Mouse (Mus musculus) skeletal muscle tissue, postnatal 0 days (tissue): ENCODE data around the gene Rasgrf1. TPM values are rescaled to one million over a fixed set of nuclear protein-coding genes. Genes with fewer than 3 reads are reported as not detected.

Source experiments
- polyA plus RNA-seq: library from polyadenylated mRNA; unstranded; fragments of >200 nt; fragmentation: Nextera tagmentation; extraction: Ambion mirVana; gene quantifications from 2 replicates; pipeline ENCODE4 v1.2.1, GENCODE M21; 2015

Gene Rasgrf1
- polyA plus RNA-seq: 0.07 TPM in 1 of 2 replicates, not detected in the other

GRCm38 (mm10) chr9:89909131-89910010 lies at the start of gene Rasgrf1:
Rasgrf1 (plus strand) TSS chr9:89909908.

DNA sequence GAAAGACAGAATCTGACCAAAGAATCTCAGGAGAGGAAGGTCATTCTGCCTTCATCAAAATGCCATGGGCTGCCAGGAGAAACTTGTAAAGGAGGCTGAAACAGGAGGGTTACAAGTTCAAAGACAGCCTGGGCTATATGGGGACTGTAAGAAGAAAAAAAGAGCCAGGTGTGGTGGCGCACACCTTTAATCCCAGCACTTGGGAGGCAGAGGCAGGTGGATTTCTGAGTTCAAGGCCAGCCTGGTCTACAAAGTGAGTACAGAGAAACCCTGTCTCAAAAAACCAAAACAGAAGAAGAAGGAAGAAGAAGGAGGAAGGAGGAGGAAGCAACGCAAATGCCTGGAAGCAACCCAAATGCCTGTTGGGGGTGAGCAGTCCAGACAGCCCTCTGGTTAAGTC lies 144.1 kb downstream of the Rasgrf1 start, which contains the start of gene Ctsh:
Gene Ctsh, plus strand, starts transcription at position 301 of the 400 bp plus-strand sequence.

Other genes starting within 250 kb of the Rasgrf1 start
- 85.2 and 112 TPM in 2 replicates for gene Tmed3, start 204.8 kb upstream of the Rasgrf1 start, polyA plus RNA-seq
- not detected in 2 replicates for gene Ankrd34c, start 171.4 kb upstream of the Rasgrf1 start, polyA plus RNA-seq
- 38.5 and 55.1 TPM in 2 replicates for gene Ctsh, start 144.2 kb downstream of the Rasgrf1 start, polyA plus RNA-seq
- gene Morf4l1, start 204.9 kb downstream of the Rasgrf1 start, polyA plus RNA-seq: 207 and 227 TPM in 2 replicates